Mouse (Mus musculus) ES-E14 (cell line): ENCODE data around the gene Tmem9b.

Experiments
- CHD2 ChIP-seq: IDR thresholded peaks from 2 replicates; pipeline ENCODE4 v1.6.1; 2014; ENCODE audit warnings: mild to moderate bottlenecking, low read depth, low read length, inconsistent platforms
- HCFC1 ChIP-seq: IDR thresholded peaks from 2 replicates; pipeline ENCODE4 v1.6.1; 2012; ENCODE audit warnings: low read length, inconsistent platforms, borderline replicate concordance; ENCODE audit not compliant: insufficient read depth
- MAFK ChIP-seq: IDR thresholded peaks from 2 replicates; pipeline ENCODE4 v1.6.1; 2014; ENCODE audit warnings: mild to moderate bottlenecking, low read depth, low read length, inconsistent platforms; ENCODE audit not compliant: insufficient read depth
- ZC3H11A ChIP-seq: IDR thresholded peaks from 2 replicates; pipeline ENCODE4 v1.6.1; 2012; ENCODE audit warnings: low read depth, mild to moderate bottlenecking, inconsistent platforms, low read length, borderline replicate concordance

DNA sequence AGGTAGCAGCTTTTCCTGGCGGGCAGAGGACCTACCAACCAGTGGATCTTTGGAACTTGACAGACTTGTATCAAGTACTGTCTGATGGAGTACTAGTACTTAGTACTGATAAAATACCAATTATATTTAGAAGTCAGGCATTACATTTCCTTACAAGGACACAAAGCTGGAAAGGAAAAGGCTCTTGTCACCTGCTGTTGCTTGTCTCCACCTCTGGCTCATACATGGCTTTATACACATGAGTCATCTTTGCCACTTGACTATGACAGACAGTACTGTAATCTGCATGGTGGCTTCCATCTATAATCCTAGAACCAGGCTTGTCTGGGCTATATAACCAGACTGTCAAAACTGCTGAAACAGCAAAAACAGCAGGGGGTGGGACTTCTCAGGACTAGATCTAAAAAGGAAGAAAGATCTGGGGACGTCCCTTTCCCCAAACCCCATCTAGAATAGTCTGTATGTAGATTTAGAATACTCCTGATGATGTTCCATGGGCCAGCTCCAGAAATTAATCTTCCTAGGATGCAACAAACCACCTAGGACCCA, 39.2 kb downstream of the Tmem9b start:
- no peak for TF ChIP-seq CHD2
- peak; percentile 90 for TF ChIP-seq MAFK
- TF ChIP-seq ZC3H11A = no peak
- TF ChIP-seq HCFC1 = no peak
